Mouse (Mus musculus): Measurements from ENCODE around the gene Insm1.

GRCm38 (mm10) chr2:146262966-146263365 is 41.2 kb downstream of the Insm1 start:
- TF ChIP-seq POLR2A (IDR thresholded peaks at IDR 0.05; ENCODE audit: low read depth, low read length) (no peak), CTCF (IDR thresholded peaks at IDR 0.05; ENCODE audit: borderline replicate concordance, insufficient read depth, low read length) (no peak)
